Mouse (Mus musculus) liver, embryonic 14.5 days (tissue): ENCODE measurements around the gene Rft1. TPM values are rescaled to one million over a fixed set of nuclear protein-coding genes. Genes with fewer than 3 reads are reported as not detected.

Source experiments
- ATAC-seq: fragments of 200-750 bp; cut with Nextera tagmentation; 2 replicates; pipeline ENCODE4 v1.8.0; 2017; ENCODE audit warnings: moderate number of reproducible peaks, mild to moderate bottlenecking, moderate library complexity; ENCODE audit not compliant: insufficient read depth
- DNase-seq, 3 experiments: peaks; one replicate each; pipeline ENCODE4 v3.0.0-alpha.2; 2012 to 2013; ENCODE audit warnings: low read depth in 3 of 3, low spot score in 3 of 3
- H3K27ac ChIP-seq: fragments of 300-500 bp; sonication (generic); 2 replicates; pipeline ENCODE4 v1.5.1; 2014; ENCODE audit warnings: moderate library complexity, mild to moderate bottlenecking, control low read depth, inconsistent platforms
- H3K27me3 ChIP-seq: fragments of 300-500 bp; sonication (generic); 2 replicates; pipeline ENCODE4 v1.6.1; 2014; ENCODE audit warnings: mild to moderate bottlenecking, low read length, moderate library complexity; ENCODE audit not compliant: control insufficient read depth, insufficient read depth
- H3K36me3 ChIP-seq: fragments of 300-500 bp; sonication (generic); replicated peaks from 2 replicates; pipeline ENCODE4 v1.6.1; 2014; ENCODE audit warnings: low read depth; ENCODE audit not compliant: control insufficient read depth, insufficient read depth
- H3K4me1 ChIP-seq, 2 experiments: fragments of 200-500 bp in 1 of 2; fragments of 300-500 bp in 1 of 2; sonication (generic) in 1 of 2; replicated peaks; 2 replicates each; pipeline ENCODE4 v1.6.1; 2012 to 2014; ENCODE audit warnings: antibody characterized with exemption in 1 of 2, inconsistent platforms in 1 of 2, low read length in 1 of 2; ENCODE audit not compliant: control insufficient read depth in 2 of 2, insufficient read depth in 2 of 2
- H3K4me2 ChIP-seq: fragments of 300-500 bp; sonication (generic); 2 replicates; pipeline ENCODE4 v1.6.1; 2014; ENCODE audit warnings: low read depth, mild to moderate bottlenecking, control low read depth, moderate library complexity
- H3K4me3 ChIP-seq, 2 experiments: fragments of 200-500 bp in 1 of 2; fragments of 300-500 bp in 1 of 2; sonication (generic) in 1 of 2; 2 replicates each; pipeline ENCODE4 v1.5.1; 2012 to 2014; ENCODE audit warnings: low read depth in 2 of 2, low read length in 2 of 2, mild to moderate bottlenecking in 2 of 2, control low read depth in 1 of 2, inconsistent platforms in 1 of 2, moderate library complexity in 1 of 2; ENCODE audit not compliant: insufficient read depth in 1 of 2
- H3K9ac ChIP-seq: fragments of 300-500 bp; sonication (generic); replicated peaks from 2 replicates; pipeline ENCODE4 v1.6.1; 2014; ENCODE audit warnings: mild to moderate bottlenecking, control low read depth, moderate library complexity
- H3K9me3 ChIP-seq: fragments of 300-500 bp; sonication (generic); 2 replicates; pipeline ENCODE4 v1.6.1; 2016; ENCODE audit warnings: low read length, mixed read lengths; ENCODE audit not compliant: control insufficient read depth
- CTCF ChIP-seq: IDR thresholded peaks from 2 replicates; pipeline ENCODE4 v1.5.1; 2016; ENCODE audit warnings: antibody characterized with exemption, low read depth, control low read depth
- EP300 ChIP-seq: IDR thresholded peaks from 2 replicates; pipeline ENCODE4 v1.6.1; 2016; ENCODE audit warnings: antibody characterized with exemption, low read depth
- WGBS: fragments of 180-500 bp; shearing (Covaris S2); extraction: QIAGEN DNeasy Blood & Tissue Kit; methylation state at CpG from one replicate; pipeline ENCODE4 v1.1.7; 2014; ENCODE audit not compliant: insufficient replicate concordance; 5-methylcytosine and 5-hydroxymethylcytosine counted together
- polyA plus RNA-seq, 2 experiments: library from polyadenylated mRNA; depleted of rRNA in 1 of 2; stranded (reverse) in 1 of 2; unstranded in 1 of 2; fragments of >200 nt; fragmentation: Nextera tagmentation in 1 of 2; extraction: Ambion mirVana in 1 of 2; gene quantifications; 2 replicates each; pipeline versions ENCODE4 v1.2.1 to v1.2.3; 2012 to 2014

The Rft1 gene
- polyA plus RNA-seq, 2 experiments = 2.8 to 3.4 TPM

DNA sequence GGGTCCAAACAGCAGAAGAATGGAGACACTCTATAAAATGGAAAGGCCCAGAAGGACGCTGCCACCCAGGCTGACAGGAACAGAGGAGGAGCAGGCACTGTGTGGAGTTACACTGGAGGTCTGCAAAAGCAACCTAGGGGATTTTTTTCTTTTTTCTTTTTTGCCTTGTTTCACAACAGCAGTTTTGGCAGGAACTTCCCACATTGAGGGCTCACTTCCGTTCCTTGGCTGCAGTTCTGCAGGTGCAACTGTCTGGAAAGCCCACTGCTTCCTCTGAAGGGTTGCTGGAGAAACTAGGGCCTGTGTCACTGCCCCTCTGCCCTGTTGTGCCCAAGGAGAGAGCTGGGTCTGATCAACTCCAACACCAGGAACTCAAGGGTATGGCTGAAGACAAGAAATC, 12.4 kb upstream of the Rft1 start:
- Histone ChIP-seq H3K27me3 (no peaks in the 10 kb centered on the region), H3K4me2 (no peak overlapping the region), H3K4me1 (peaks cover 0 to 6% of the 10 kb centered on the region in 2 experiments; a peak in 1 of 4 replicates), H3K4me3 (no peak overlapping the region), H3K9me3 (no peaks in the 10 kb centered on the region), H3K36me3 (no peaks in the 10 kb centered on the region), H3K9ac (no peak overlapping the region), H3K27ac (no peak overlapping the region)
- ATAC-seq (no peak), DNase-seq (no peak)
- TF ChIP-seq EP300 = no peak
- no peak for TF ChIP-seq CTCF
- WGBS = 31% methylated on average over 2 of the region's 2 CpGs

DNA sequence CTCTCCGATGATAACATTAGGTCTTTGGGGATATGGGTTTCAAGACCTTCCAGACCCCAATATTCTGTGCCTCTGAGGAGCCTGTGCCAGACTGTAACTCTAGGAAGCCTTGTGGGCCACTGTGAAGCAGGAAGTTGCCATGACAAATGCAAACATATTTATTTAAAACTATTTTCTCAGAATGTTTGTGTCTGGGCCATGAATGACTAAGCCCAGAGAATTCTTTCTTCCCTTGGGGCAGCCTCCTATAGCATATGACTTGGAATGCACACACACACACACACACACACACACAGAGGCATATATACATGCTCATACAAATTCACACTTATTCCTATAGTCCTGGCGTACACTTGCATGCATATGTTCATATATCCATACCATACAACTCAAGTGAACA, 10.1 kb upstream of the Rft1 start:
- DNase-seq = no peak
- no peak overlapping the region for H3K27ac ChIP-seq
- no peak for ATAC-seq

DNA sequence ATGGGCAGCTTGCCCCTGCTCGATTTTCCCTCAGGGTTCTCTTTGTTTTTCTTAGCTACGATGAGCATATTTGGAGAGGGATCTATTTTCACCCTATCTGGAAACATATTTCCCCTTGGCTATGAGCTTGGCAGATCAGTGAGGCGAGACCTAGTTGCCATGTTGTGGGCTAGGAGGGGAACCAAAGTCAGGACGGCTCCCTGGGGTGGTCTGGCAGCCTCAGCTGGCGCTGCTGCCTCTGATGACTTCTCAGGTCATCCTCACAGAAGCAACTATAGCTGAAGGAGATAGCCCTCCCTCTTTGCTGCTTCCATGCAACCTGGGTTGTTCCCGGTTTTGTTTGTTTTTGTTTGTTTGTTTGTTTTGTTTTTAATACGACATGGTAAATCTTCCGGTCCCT, 9.1 kb upstream of the Rft1 start:
- no peak for ATAC-seq
- no peak overlapping the region for H3K9ac ChIP-seq
- H3K36me3 ChIP-seq = no peaks in the 10 kb centered on the region
- TF ChIP-seq CTCF (no peak), EP300 (no peak)
- no peak overlapping the region for H3K27ac ChIP-seq
- no peaks in the 10 kb centered on the region for H3K27me3 ChIP-seq
- no peak overlapping the region for H3K4me2 ChIP-seq
- no peak overlapping the region for H3K4me3 ChIP-seq
- no peaks in the 10 kb centered on the region for H3K9me3 ChIP-seq
- WGBS = 56% methylated on average over 8 of the region's 8 CpGs
- no peak for DNase-seq
- peaks cover 0 to 6% of the 10 kb centered on the region in 2 experiments; a peak in 1 of 4 replicates for H3K4me1 ChIP-seq

More for the DNA sequence above, 10.1 kb upstream of the Rft1 start:
- Histone ChIP-seq H3K9me3 (no peaks in the 10 kb centered on the region), H3K9ac (no peak overlapping the region), H3K4me1 (peaks cover 0 to 6% of the 10 kb centered on the region in 2 experiments; a peak in 1 of 4 replicates), H3K27me3 (no peaks in the 10 kb centered on the region), H3K36me3 (no peaks in the 10 kb centered on the region), H3K4me2 (no peak overlapping the region), H3K4me3 (no peak overlapping the region)
- TF ChIP-seq EP300 = no peak
- no peak for TF ChIP-seq CTCF
- WGBS = 67% methylated on average over 2 of the region's 2 CpGs

DNA sequence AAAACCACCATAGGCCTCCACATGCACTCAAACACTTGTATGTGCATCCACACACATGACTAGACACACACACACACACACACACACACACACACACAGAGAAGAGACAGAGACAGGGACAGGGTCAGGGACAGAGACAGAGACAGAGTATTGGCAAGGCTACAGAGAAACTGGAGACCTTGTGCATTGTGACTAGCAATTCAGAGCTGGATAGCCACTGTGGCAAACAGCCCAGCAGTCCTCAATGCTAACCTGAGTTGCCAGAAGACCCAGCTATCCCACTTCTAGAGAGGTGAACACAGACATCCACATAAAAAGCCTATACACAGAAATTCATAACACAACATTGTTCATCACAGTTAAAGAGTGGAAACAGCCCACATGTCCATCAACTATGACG, 7.7 kb upstream of the Rft1 start:
- Histone ChIP-seq H3K4me3 (no peak overlapping the region), H3K27ac (no peak overlapping the region), H3K27me3 (no peaks in the 10 kb centered on the region), H3K4me1 (peaks cover 0 to 1% of the 10 kb centered on the region in 2 experiments; a peak in 1 of 4 replicates), H3K9ac (no peak overlapping the region), H3K36me3 (no peaks in the 10 kb centered on the region), H3K4me2 (no peak overlapping the region), H3K9me3 (no peaks in the 10 kb centered on the region)
- 50% methylated on average over 1 of the region's 1 CpGs for WGBS
- DNase-seq (no peak), ATAC-seq (no peak)
- TF ChIP-seq CTCF (no peak), EP300 (no peak)

DNA sequence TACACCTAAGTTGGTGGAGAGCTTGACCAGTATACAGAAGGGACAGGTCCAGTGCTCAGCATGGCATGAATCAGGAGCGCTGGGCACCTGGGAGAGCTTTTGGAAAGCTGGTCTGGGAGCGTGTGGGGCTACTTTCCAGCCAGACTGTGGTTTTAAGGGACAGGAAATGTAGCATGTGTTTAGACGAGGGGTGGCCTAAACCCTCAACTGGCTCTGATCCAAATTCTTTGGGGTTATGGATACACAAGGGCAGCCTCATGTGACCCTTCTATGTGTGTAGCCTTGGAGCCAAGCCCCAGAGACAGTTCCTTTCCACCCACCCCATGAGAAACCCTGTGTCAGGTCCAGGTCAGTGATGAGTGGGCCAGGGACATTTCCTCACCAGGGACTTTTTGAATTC, 5.7 kb upstream of the Rft1 start:
- ATAC-seq (no peak), DNase-seq (no peak)
- whole genome bisulfite sequencing = 48% methylated on average over 3 of the region's 3 CpGs
- Histone ChIP-seq H3K27ac (no peak overlapping the region), H3K4me2 (no peak overlapping the region), H3K9me3 (no peaks in the 10 kb centered on the region), H3K27me3 (no peaks in the 10 kb centered on the region), H3K4me1 (peaks cover 0 to under 1% of the 10 kb centered on the region in 2 experiments; a peak in 1 of 4 replicates), H3K4me3 (no peak overlapping the region), H3K9ac (no peak overlapping the region), H3K36me3 (no peaks in the 10 kb centered on the region)
- no peak for TF ChIP-seq EP300
- no peak for TF ChIP-seq CTCF
